Comparison of ENCODE assay signal across 15 mouse cellular contexts in genomic region chr9:9104761-9105160, GRCm38 (mm10).
A peak's percentile ranks its signal among the peaks of the same experiment; 100 is the strongest.
DNase-seq lines count a peak whose midpoint lies in the region; ATAC-seq and TF ChIP-seq lines count a peak whose summit lies in the region.
"Had no signal": no experiment of that assay in that cellular context is flagged by ENCODE, and none has a peak within 500 bp of the region (broad histone marks: within the 10 kb centered on the region; RNA-seq: fewer than 3 reads in every experiment).

No protein-coding gene starts in this region.

- H3K4me2 ChIP-seq in liver, postnatal 0 days (ENCODE audit: low read depth, low read length), result no peak overlapping the region
- no peak overlapping the region for H3K4me2 ChIP-seq in myocyte (ENCODE audit: low read depth)
- H3K4me2 ChIP-seq: embryonic facial prominence, embryonic 13.5 days; hindbrain, embryonic 13.5 days; liver, embryonic 12.5 days had no signal

- TF ChIP-seq EP300 in liver, postnatal 0 days (IDR thresholded peaks at IDR 0.05; ENCODE audit: low read depth), result no peak

- WGBS in liver, adult 2 months, result 75% methylated on average over 3 of the region's 3 CpGs
- WGBS in liver, postnatal 0 days (ENCODE audit: insufficient replicate concordance), result 69% methylated on average over 3 of the region's 3 CpGs

- TF ChIP-seq POLR2A in liver, adult 2 months (IDR thresholded peaks at IDR 0.05; ENCODE audit: extremely low read depth, insufficient read depth, low read length), result no peak
- TF ChIP-seq POLR2A in myocyte (IDR thresholded peaks at IDR 0.05; ENCODE audit: insufficient read length, low read depth), result no peak

- no peak overlapping the region for H3K9ac ChIP-seq in liver, adult 2 months (ENCODE audit: low read depth, low read length)
- H3K9ac ChIP-seq in liver, postnatal 0 days (replicated peaks), result no peak overlapping the region
- H3K9ac ChIP-seq: embryonic facial prominence, embryonic 13.5 days; hindbrain, embryonic 13.5 days; liver, embryonic 12.5 days had no signal

- H3K36me3 ChIP-seq in liver, adult 2 months (ENCODE audit: control insufficient read depth, insufficient read depth, low read length), result no peaks in the 10 kb centered on the region
- H3K36me3 ChIP-seq in liver, postnatal 0 days (replicated peaks; ENCODE audit: insufficient read depth, low read length), result no peaks in the 10 kb centered on the region
- no peaks in the 10 kb centered on the region for H3K36me3 ChIP-seq in myocyte (ENCODE audit: control insufficient read depth, insufficient read depth)
- H3K36me3 ChIP-seq: embryonic facial prominence, embryonic 13.5 days; hindbrain, embryonic 13.5 days; liver, embryonic 12.5 days had no signal

- H3ac ChIP-seq in myocyte (ENCODE audit: control insufficient read depth, insufficient read length), result no peak overlapping the region

- no peaks in the 10 kb centered on the region for H3K9me3 ChIP-seq in liver, postnatal 0 days (ENCODE audit: low read length)
- H3K9me3 ChIP-seq: embryonic facial prominence, embryonic 13.5 days; hindbrain, embryonic 13.5 days; liver, embryonic 12.5 days had no signal

- H3K79me2 ChIP-seq in liver, adult 2 months (ENCODE audit: control insufficient read depth, insufficient read depth, low read length), result peaks cover 48% of the 10 kb centered on the region
- peaks cover 62% of the 10 kb centered on the region for H3K79me2 ChIP-seq in myocyte (ENCODE audit: control insufficient read depth, insufficient read depth)

- H3K4me1 ChIP-seq in liver, adult 2 months (ENCODE audit: control insufficient read depth, insufficient read depth, low read length), result peaks cover 6% of the 10 kb centered on the region; the same call in 1 of the 2 replicates
- no peaks in the 10 kb centered on the region for H3K4me1 ChIP-seq in liver, postnatal 0 days (ENCODE audit: insufficient read depth)
- H3K4me1 ChIP-seq: hindbrain, embryonic 13.5 days; liver, embryonic 12.5 days had no signal

- H3K27me3 ChIP-seq in liver, adult 2 months (ENCODE audit: control insufficient read depth, insufficient read depth, low read length), result no peaks in the 10 kb centered on the region
- H3K27me3 ChIP-seq in liver, postnatal 0 days (ENCODE audit: insufficient read depth, low read length), result no peaks in the 10 kb centered on the region
- H3K27me3 ChIP-seq in myocyte (ENCODE audit: control insufficient read depth, insufficient read depth, insufficient read length), result no peaks in the 10 kb centered on the region
- H3K27me3 ChIP-seq: embryonic facial prominence, embryonic 13.5 days; hindbrain, embryonic 13.5 days; liver, embryonic 12.5 days had no signal

- no peak for TF ChIP-seq CTCF in liver, adult 2 months (IDR thresholded peaks at IDR 0.05; ENCODE audit: low read depth, low read length)
- TF ChIP-seq CTCF in liver, postnatal 0 days (IDR thresholded peaks at IDR 0.05; ENCODE audit: low read depth), result no peak

- peak; percentile 14 to 25 for DNase-seq in frontal cortex, postnatal 36 days (ENCODE audit: low spot score in 2 of 2)
- DNase-seq in frontal cortex, postnatal 10 days (ENCODE audit: low spot score in 2 of 2), result no peak
- peak; percentile 46 for DNase-seq in liver, adult 2 months (ENCODE audit: extremely low read depth, low read depth, low spot score)
- no peak for DNase-seq in liver, postnatal 0 days
- DNase-seq in brain, adult 2 months (ENCODE audit: low read depth, low spot score), result peak; percentile 65
- no peak for DNase-seq in layer of hippocampus, adult 9-10 months (ENCODE audit: low spot score)
- no peak for DNase-seq in layer of hippocampus, adult 8-10 months (ENCODE audit: low spot score in 2 of 2)
- DNase-seq: cerebellum, postnatal 14 days; kidney, adult 18-20 months; midbrain, embryonic 14.5 days; thymus, postnatal 25 days had no signal

- no peak overlapping the region for H3K27ac ChIP-seq in liver, adult 2 months (replicated peaks; ENCODE audit: insufficient read depth, low read depth, low read length)
- no peak overlapping the region for H3K27ac ChIP-seq in liver, postnatal 0 days (ENCODE audit: low read depth)
- H3K27ac ChIP-seq: embryonic facial prominence, embryonic 13.5 days; hindbrain, embryonic 13.5 days; liver, embryonic 12.5 days had no signal

- ATAC-seq in liver, postnatal 0 days, result no peak
- ATAC-seq: liver, embryonic 12.5 days had no signal

- no peak overlapping the region for H3K4me3 ChIP-seq in liver, adult 2 months (ENCODE audit: insufficient read depth, low read depth, low read length)
- no peak overlapping the region for H3K4me3 ChIP-seq in liver, postnatal 0 days (ENCODE audit: low read depth, low read length)
- H3K4me3 ChIP-seq in myocyte, result no peak overlapping the region
- H3K4me3 ChIP-seq: embryonic facial prominence, embryonic 13.5 days; hindbrain, embryonic 13.5 days; liver, embryonic 12.5 days had no signal

TF ChIP-seq in myocyte, 11 proteins besides CTCF, POLR2A, EP300 and RAD21:
- no peak for TF ChIP-seq MAX (IDR thresholded peaks at IDR 0.05; ENCODE audit: low read depth)
- no peak for TF ChIP-seq MYOG (IDR thresholded peaks at IDR 0.05; ENCODE audit: control insufficient read depth in 1 of 3, insufficient read depth in 1 of 3, insufficient read length in 2 of 3, low read depth in 2 of 3)
- TF ChIP-seq POLR2AphosphoS2 (IDR thresholded peaks at IDR 0.05; ENCODE audit: insufficient read length, low read depth), result no peak
- no peak for TF ChIP-seq REST (IDR thresholded peaks at IDR 0.05; ENCODE audit: insufficient read depth, insufficient read length)
- TF ChIP-seq SRF (IDR thresholded peaks at IDR 0.05; ENCODE audit: control insufficient read depth, insufficient read length, low read depth), result peak; percentile 73
- no peak for TF ChIP-seq TCF3 (IDR thresholded peaks at IDR 0.05; ENCODE audit: insufficient read length, low read depth)
- TF ChIP-seq TCF12 (IDR thresholded peaks at IDR 0.05; ENCODE audit: insufficient read depth, poor library complexity, severe bottlenecking), result no peak

Comparison
In these comparisons a context has a peak if more than half of its experiments do, and no peak if none do; other contexts are left out.
1. DNase-seq: peak in frontal cortex, postnatal 36 days (2 of 2), liver, adult 2 months (single experiment) and brain, adult 2 months (single experiment); none in frontal cortex, postnatal 10 days (0 of 2), liver, postnatal 0 days (single experiment), layer of hippocampus, adult 9-10 months (single experiment) and layer of hippocampus, adult 8-10 months (0 of 2).